Comparison of ENCODE assay signal across 26 mouse cellular contexts in genomic region chr15:80532281-80533072, GRCm38 (mm10). TPM values are rescaled to one million over a fixed set of nuclear protein-coding genes. Genes with fewer than 3 reads are reported as not detected.
DNase-seq lines count a peak whose midpoint lies in the region; ATAC-seq and TF ChIP-seq lines count a peak whose summit lies in the region.
"Had no signal": no experiment of that assay in that cellular context is flagged by ENCODE, and none has a peak within 500 bp of the region (broad histone marks: within the 10 kb centered on the region; RNA-seq: fewer than 3 reads in every experiment).

No protein-coding gene starts in this region.

- H3K9ac ChIP-seq in midbrain, postnatal 0 days (replicated peaks; ENCODE audit: low read length, poor library complexity, severe bottlenecking) = no peak overlapping the region
- peak overlapping the region; percentile 20; the same call in 1 of the 2 replicates for H3K9ac ChIP-seq in liver, embryonic 11.5 days (ENCODE audit: low read depth, low read length)
- H3K9ac ChIP-seq: hindbrain, embryonic 12.5 days; midbrain, embryonic 13.5 days; neural tube, embryonic 15.5 days had no signal

- no peak for TF ChIP-seq CTCF in midbrain, postnatal 0 days (IDR thresholded peaks at IDR 0.05)

- H3K27me3 ChIP-seq in midbrain, embryonic 10.5 days (ENCODE audit: low read depth, poor library complexity, severe bottlenecking) = peaks cover 9% of the 10 kb centered on the region
- H3K27me3 ChIP-seq in midbrain, postnatal 0 days (ENCODE audit: insufficient read depth, low read length) = no peaks in the 10 kb centered on the region
- 0 out of 2 replicates have a peak, but pooled peaks cover 3% of the 10 kb centered on the region for H3K27me3 ChIP-seq in liver, embryonic 11.5 days (replicated peaks; ENCODE audit: control insufficient read depth, insufficient read depth, low read length)
- H3K27me3 ChIP-seq: midbrain, embryonic 13.5 days; neural tube, embryonic 15.5 days had no signal

- no peaks in the 10 kb centered on the region for H3K36me3 ChIP-seq in midbrain, embryonic 10.5 days
- no peaks in the 10 kb centered on the region for H3K36me3 ChIP-seq in midbrain, postnatal 0 days (ENCODE audit: insufficient read depth, low read length)
- no peaks in the 10 kb centered on the region for H3K36me3 ChIP-seq in liver, embryonic 11.5 days (ENCODE audit: control insufficient read depth, insufficient read depth, low read length)
- H3K36me3 ChIP-seq: hindbrain, embryonic 12.5 days; limb, embryonic 10.5 days; midbrain, embryonic 13.5 days; neural tube, embryonic 15.5 days had no signal

- H3K4me2 ChIP-seq in midbrain, postnatal 0 days (ENCODE audit: low read depth, low read length, poor library complexity, severe bottlenecking) = no peak overlapping the region
- H3K4me2 ChIP-seq in liver, embryonic 11.5 days = peak overlapping the region; percentile 48
- H3K4me2 ChIP-seq: hindbrain, embryonic 12.5 days; midbrain, embryonic 13.5 days; neural tube, embryonic 15.5 days had no signal

- WGBS in midbrain, embryonic 10.5 days = 80% methylated on average over 8 of the region's 8 CpGs
- 88% methylated on average over 8 of the region's 8 CpGs for WGBS in midbrain, postnatal 0 days
- 55% methylated on average over 8 of the region's 8 CpGs for WGBS in liver, embryonic 11.5 days

- no peaks in the 10 kb centered on the region for H3K9me3 ChIP-seq in midbrain, embryonic 10.5 days (replicated peaks)
- H3K9me3 ChIP-seq in midbrain, postnatal 0 days (ENCODE audit: low read length) = no peaks in the 10 kb centered on the region
- H3K9me3 ChIP-seq in liver, embryonic 11.5 days (ENCODE audit: control insufficient read depth, low read length) = no peaks in the 10 kb centered on the region
- H3K9me3 ChIP-seq: hindbrain, embryonic 12.5 days; limb, embryonic 10.5 days; midbrain, embryonic 13.5 days; neural tube, embryonic 15.5 days had no signal

- no peak overlapping the region for H3K4me3 ChIP-seq in midbrain, embryonic 10.5 days
- H3K4me3 ChIP-seq in midbrain, postnatal 0 days (ENCODE audit: low read depth, low read length) = no peak overlapping the region
- H3K4me3 ChIP-seq in liver, embryonic 11.5 days (ENCODE audit: low read depth, low read length) = no peak overlapping the region
- H3K4me3 ChIP-seq: hindbrain, embryonic 12.5 days; limb, embryonic 10.5 days; midbrain, embryonic 13.5 days; myocyte; neural tube, embryonic 15.5 days had no signal

- no peak for ATAC-seq in midbrain, postnatal 0 days (ENCODE audit: low FRiP score)
- peak; percentile 60 for ATAC-seq in common myeloid progenitor, adult 5-6 weeks (replicated peaks; ENCODE audit: low read depth, poor library complexity, severe bottlenecking)
- ATAC-seq in liver, embryonic 11.5 days (replicated peaks; ENCODE audit: low FRiP score) = peak; percentile 98
- ATAC-seq in megakaryocyte progenitor cell, adult 5-6 weeks (replicated peaks; ENCODE audit: poor library complexity) = peak; percentile 83
- ATAC-seq: midbrain, embryonic 13.5 days had no signal

- no peak for DNase-seq in midbrain, embryonic 10.5 days (ENCODE audit: low spot score)
- DNase-seq in midbrain, postnatal 0 days (ENCODE audit: low spot score) = no peak
- DNase-seq in liver, embryonic 11.5 days (ENCODE audit: low spot score) = peak; percentile 52
- no peak for DNase-seq in urinary bladder, postnatal 10 days (ENCODE audit: low spot score)
- DNase-seq in embryo, embryonic 11 days = no peak
- DNase-seq in urinary bladder, postnatal 4 days (ENCODE audit: low spot score in 2 of 2) = no peak
- DNase-seq: adrenal gland, postnatal 25 days; cerebellum, adult 9-11 months; gastrocnemius, postnatal 10 days; lung, adult 2 months; lung, postnatal 36 days; retina, postnatal 1 day; right cerebral cortex, postnatal 4 days had no signal

- H3K4me1 ChIP-seq in midbrain, embryonic 10.5 days = peaks cover 9% of the 10 kb centered on the region; the same call in 1 of the 2 replicates
- no peaks in the 10 kb centered on the region for H3K4me1 ChIP-seq in midbrain, postnatal 0 days (ENCODE audit: insufficient read depth, low read length)
- H3K4me1 ChIP-seq in liver, embryonic 11.5 days (replicated peaks; ENCODE audit: control insufficient read depth, insufficient read depth, low read length) = peaks cover 29% of the 10 kb centered on the region

- H3K27ac ChIP-seq in midbrain, embryonic 10.5 days (replicated peaks) = peak overlapping the region; percentile 39; the same call in 1 of the 2 replicates
- H3K27ac ChIP-seq in midbrain, postnatal 0 days (ENCODE audit: low read depth, low read length) = no peak overlapping the region
- H3K27ac ChIP-seq in liver, embryonic 11.5 days (ENCODE audit: low read depth, low read length) = peak overlapping the region; percentile 73
- H3K27ac ChIP-seq: hindbrain, embryonic 12.5 days; limb, embryonic 10.5 days; midbrain, embryonic 13.5 days; neural tube, embryonic 15.5 days had no signal

RNA-seq across cellular contexts. Expression of gene Enthd1, which starts 32.5 kb away (rescaled TPM):
- not detected in 2 replicates for polyA plus RNA-seq in midbrain, embryonic 10.5 days (2016; fragmentation: Nextera tagmentation; extraction: Ambion mirVana)
- not detected in 2 replicates for total RNA-seq in midbrain, postnatal 0 days (2014; rRNA removed)
- not detected in 2 replicates for polyA plus RNA-seq in midbrain, postnatal 0 days (2015; fragmentation: Nextera tagmentation; extraction: Ambion mirVana)
- not detected in 2 replicates for total RNA-seq in common myeloid progenitor, adult 5-6 weeks (2017)
- not detected in 2 replicates for polyA plus RNA-seq in liver, embryonic 11.5 days (2014; fragmentation: Nextera tagmentation; extraction: Ambion mirVana)
- total RNA-seq in megakaryocyte progenitor cell, adult 5-6 weeks (2015) = not detected in 2 replicates
- total RNA-seq in megakaryocyte progenitor cell, adult 5-6 weeks (2017) = not detected in 2 replicates
- total RNA-seq: adrenal gland, postnatal 25 days; gastrocnemius, postnatal 10 days; layer of hippocampus, adult 18-20 months had no signal
- polyA plus RNA-seq: heart, embryonic 16.5 days; hindbrain, embryonic 12.5 days; intestine, embryonic 14.5 days; kidney, embryonic 16.5 days; limb, embryonic 10.5 days; lung, adult 2 months; midbrain, embryonic 13.5 days; myocyte; neural tube, embryonic 15.5 days; Patski; stomach, embryonic 14.5 days had no signal

RNA-seq across cellular contexts. Expression of gene Grap2, which starts 39.9 kb away (rescaled TPM):
- 1.2 and 2.5 TPM in 2 replicates for polyA plus RNA-seq in midbrain, embryonic 10.5 days (2016; fragmentation: Nextera tagmentation; extraction: Ambion mirVana)
- total RNA-seq in midbrain, postnatal 0 days (2014; rRNA removed) = 0.19 and 0.66 TPM in 2 replicates
- polyA plus RNA-seq in midbrain, postnatal 0 days (2015; fragmentation: Nextera tagmentation; extraction: Ambion mirVana) = 0.07 TPM in 1 of 2 replicates, not detected in the other
- 1.2 and 4.0 TPM in 2 replicates for total RNA-seq in common myeloid progenitor, adult 5-6 weeks (2017)
- 15.7 and 19.1 TPM in 2 replicates for polyA plus RNA-seq in liver, embryonic 11.5 days (2014; fragmentation: Nextera tagmentation; extraction: Ambion mirVana)
- total RNA-seq in megakaryocyte progenitor cell, adult 5-6 weeks (2015) = 0.05 and 1.2 TPM in 2 replicates
- 1.5 and 1.8 TPM in 2 replicates for total RNA-seq in megakaryocyte progenitor cell, adult 5-6 weeks (2017)
- polyA plus RNA-seq: myocyte, Patski had no signal
